Mouse (Mus musculus) megakaryocyte, embryonic 14.5 days (primary cell): ENCODE results near the gene Klkb1.

Experiments used
- FLI1 ChIP-seq: IDR thresholded peaks from 2 replicates; pipeline ENCODE4 v1.6.1; 2012; ENCODE audit warnings: low read length, inconsistent platforms, mixed read lengths
- GATA1 ChIP-seq: IDR thresholded peaks from 3 replicates; pipeline ENCODE4 v1.6.1; 2012; ENCODE audit warnings: mixed read lengths, low read length, inconsistent platforms, borderline replicate concordance

- no peak for TF ChIP-seq GATA1
- no peak for TF ChIP-seq FLI1
Observed at GRCm38 (mm10) chr8:45295276-45295675, 617 bp upstream of the Klkb1 start.
